Mouse (Mus musculus) liver, embryonic 14.5 days (tissue): Measurements from ENCODE around the gene Kif5c.

Experiments
- CTCF ChIP-seq: IDR thresholded peaks from 2 replicates; pipeline ENCODE4 v1.5.1; 2016; ENCODE audit warnings: antibody characterized with exemption, low read depth, control low read depth
- EP300 ChIP-seq: IDR thresholded peaks from 2 replicates; pipeline ENCODE4 v1.6.1; 2016; ENCODE audit warnings: antibody characterized with exemption, low read depth

- TF ChIP-seq CTCF, result no peak
- no peak for TF ChIP-seq EP300
Observed at GRCm38 (mm10) chr2:49695461-49695860, 76.4 kb downstream of the Kif5c start.
